Mouse (Mus musculus) bone marrow macrophage, adult 2 months (primary cell): ENCODE measurements around the gene Foxo6.

Source experiments
- CTCF ChIP-seq: IDR thresholded peaks from 2 replicates; pipeline ENCODE4 v1.5.1; 2012; ENCODE audit warnings: low read depth, mild to moderate bottlenecking, low read length, moderate library complexity
- POLR2A ChIP-seq: IDR thresholded peaks from 2 replicates; pipeline ENCODE4 v1.6.1; 2012; ENCODE audit warnings: mild to moderate bottlenecking, low read depth, low read length, borderline replicate concordance

- TF ChIP-seq CTCF (no peak), POLR2A (no peak)
Measured at GRCm38 (mm10) chr4:120270148-120270936, 16.8 kb downstream of the Foxo6 start.
